Mouse (Mus musculus): Measurements from ENCODE around the gene Kl. TPM values are rescaled to one million over a fixed set of nuclear protein-coding genes. Genes with fewer than 3 reads are reported as not detected.

Kl gene
- polyA plus RNA-seq, 1 experiment from 2014 or later, result 0.25 TPM

DNA sequence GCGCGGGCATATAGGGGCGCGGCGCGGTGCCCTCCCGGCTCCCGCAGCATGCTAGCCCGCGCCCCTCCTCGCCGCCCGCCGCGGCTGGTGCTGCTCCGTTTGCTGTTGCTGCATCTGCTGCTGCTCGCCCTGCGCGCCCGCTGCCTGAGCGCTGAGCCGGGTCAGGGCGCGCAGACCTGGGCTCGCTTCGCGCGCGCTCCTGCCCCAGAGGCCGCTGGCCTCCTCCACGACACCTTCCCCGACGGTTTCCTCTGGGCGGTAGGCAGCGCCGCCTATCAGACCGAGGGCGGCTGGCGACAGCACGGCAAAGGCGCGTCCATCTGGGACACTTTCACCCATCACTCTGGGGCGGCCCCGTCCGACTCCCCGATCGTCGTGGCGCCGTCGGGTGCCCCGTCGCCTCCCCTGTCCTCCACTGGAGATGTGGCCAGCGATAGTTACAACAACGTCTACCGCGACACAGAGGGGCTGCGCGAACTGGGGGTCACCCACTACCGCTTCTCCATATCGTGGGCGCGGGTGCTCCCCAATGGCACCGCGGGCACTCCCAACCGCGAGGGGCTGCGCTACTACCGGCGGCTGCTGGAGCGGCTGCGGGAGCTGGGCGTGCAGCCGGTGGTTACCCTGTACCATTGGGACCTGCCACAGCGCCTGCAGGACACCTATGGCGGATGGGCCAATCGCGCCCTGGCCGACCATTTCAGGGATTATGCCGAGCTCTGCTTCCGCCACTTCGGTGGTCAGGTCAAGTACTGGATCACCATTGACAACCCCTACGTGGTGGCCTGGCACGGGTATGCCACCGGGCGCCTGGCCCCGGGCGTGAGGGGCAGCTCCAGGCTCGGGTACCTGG lies 488 bp downstream of the Kl start:
- Histone ChIP-seq H3K4me1 (replicated peaks; ENCODE audit: control insufficient read depth, insufficient read depth, low read length) (peaks cover 12% of the 10 kb centered on the region), H3K9ac (ENCODE audit: low read length) (peak overlapping the region; percentile 50), H3K27me3 (ENCODE audit: control insufficient read depth, insufficient read depth, low read depth, low read length) (peaks cover 33% of the 10 kb centered on the region), H3K27ac (ENCODE audit: low read length) (no peak overlapping the region), H3K36me3 (ENCODE audit: control insufficient read depth, insufficient read depth, low read length) (no peaks in the 10 kb centered on the region), H3K4me2 (ENCODE audit: low read depth, low read length) (peak overlapping the region; percentile 84), H3K4me3 (ENCODE audit: low read length) (peak overlapping the region; percentile 57), H3K9me3 (ENCODE audit: control insufficient read depth, low read length) (no peaks in the 10 kb centered on the region)
- peak; percentile 71 for ATAC-seq (ENCODE audit: low read depth)
- WGBS, result 2% methylated on average over 85 of the region's 89 CpGs

DNA sequence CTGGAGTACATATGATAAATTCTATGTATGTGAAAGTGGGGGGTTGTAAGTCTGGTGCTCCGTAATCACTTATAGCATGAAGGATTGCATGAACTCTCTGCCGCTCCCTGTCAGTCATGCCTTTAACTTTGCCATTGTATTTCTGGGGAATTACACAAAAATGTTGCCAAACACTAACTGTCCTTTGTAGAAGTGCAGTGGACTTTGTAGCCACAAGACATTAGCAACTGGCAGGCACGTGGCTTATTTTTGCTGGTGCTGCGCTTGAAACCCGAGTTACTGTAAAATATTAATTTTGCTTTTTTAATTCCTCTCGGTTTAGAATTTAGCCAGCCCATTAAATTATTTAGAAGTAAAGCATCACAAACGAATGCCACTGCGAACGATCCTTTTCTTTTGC lies 2.4 kb downstream of the Kl start:
- Histone ChIP-seq H3K27me3 (ENCODE audit: control insufficient read depth, insufficient read depth, low read depth, low read length) (peaks cover 33% of the 10 kb centered on the region), H3K9me3 (ENCODE audit: control insufficient read depth, low read length) (no peaks in the 10 kb centered on the region), H3K4me2 (ENCODE audit: low read depth, low read length) (no peak overlapping the region), H3K4me1 (replicated peaks; ENCODE audit: control insufficient read depth, insufficient read depth, low read length) (peaks cover 12% of the 10 kb centered on the region), H3K27ac (ENCODE audit: low read length) (no peak overlapping the region), H3K36me3 (ENCODE audit: control insufficient read depth, insufficient read depth, low read length) (no peaks in the 10 kb centered on the region), H3K9ac (ENCODE audit: low read length) (no peak overlapping the region), H3K4me3 (ENCODE audit: low read length) (no peak overlapping the region)
- ATAC-seq (ENCODE audit: low read depth), result no peak
- 83% methylated on average over 9 of the region's 9 CpGs for WGBS

DNA sequence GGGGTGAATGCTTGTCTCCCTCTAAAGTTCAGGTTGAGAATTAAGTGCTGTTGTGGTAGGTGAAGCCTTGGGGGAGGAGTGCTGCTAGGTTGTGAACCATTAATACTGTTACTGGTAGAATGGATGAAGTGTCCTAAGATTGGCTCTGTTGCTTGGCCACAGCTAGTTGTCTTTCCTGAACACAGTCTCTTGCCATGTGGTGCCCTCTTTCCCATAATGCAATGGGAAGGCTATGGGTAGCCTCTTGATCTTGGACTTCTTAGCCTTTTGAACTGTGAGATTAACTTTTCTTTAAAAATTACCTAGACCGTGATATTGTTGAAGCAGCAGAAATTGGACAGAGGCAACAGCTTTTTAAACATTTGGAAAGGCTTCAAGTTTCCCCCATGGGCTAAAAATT lies 7.5 kb downstream of the Kl start:
- Histone ChIP-seq H3K9ac (ENCODE audit: low read length) (no peak overlapping the region), H3K4me3 (ENCODE audit: low read length) (no peak overlapping the region), H3K9me3 (ENCODE audit: control insufficient read depth, low read length) (no peaks in the 10 kb centered on the region), H3K36me3 (ENCODE audit: control insufficient read depth, insufficient read depth, low read length) (no peaks in the 10 kb centered on the region), H3K27me3 (ENCODE audit: control insufficient read depth, insufficient read depth, low read depth, low read length) (peaks cover 2% of the 10 kb centered on the region; the same call in 1 of the 2 replicates), H3K4me1 (replicated peaks; ENCODE audit: control insufficient read depth, insufficient read depth, low read length) (no peaks in the 10 kb centered on the region), H3K4me2 (ENCODE audit: low read depth, low read length) (no peak overlapping the region), H3K27ac (ENCODE audit: low read length) (no peak overlapping the region)
- 56% methylated on average over 1 of the region's 1 CpGs for WGBS
- ATAC-seq (ENCODE audit: low read depth), result no peak

DNA sequence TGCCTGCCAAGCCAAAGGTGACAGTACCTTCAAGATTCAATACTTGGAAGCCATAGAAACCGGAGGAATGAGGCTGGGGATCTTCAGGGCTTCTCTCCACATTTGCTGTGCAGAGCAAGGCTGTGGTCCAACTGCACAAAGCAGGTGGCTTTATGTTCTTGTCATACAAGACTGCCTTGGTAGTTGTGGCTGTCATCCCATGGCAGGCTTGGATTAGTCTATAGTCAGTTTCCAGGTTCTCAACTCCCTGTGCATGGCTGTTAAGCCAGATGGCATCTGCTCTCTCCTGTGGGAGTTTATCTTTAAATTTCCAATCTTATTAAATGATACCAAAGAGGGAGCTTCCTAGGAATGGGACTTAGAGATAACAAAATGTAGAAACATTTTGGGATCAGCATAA lies 9.2 kb downstream of the Kl start:
- H3K4me2 ChIP-seq (ENCODE audit: low read depth, low read length), result no peak overlapping the region
- H3K9ac ChIP-seq (ENCODE audit: low read length), result no peak overlapping the region
- WGBS, result 67% methylated on average over 1 of the region's 1 CpGs
- no peaks in the 10 kb centered on the region for H3K36me3 ChIP-seq (ENCODE audit: control insufficient read depth, insufficient read depth, low read length)
- H3K4me1 ChIP-seq (replicated peaks; ENCODE audit: control insufficient read depth, insufficient read depth, low read length), result no peaks in the 10 kb centered on the region
- ATAC-seq (ENCODE audit: low read depth), result no peak
- no peaks in the 10 kb centered on the region for H3K27me3 ChIP-seq (ENCODE audit: control insufficient read depth, insufficient read depth, low read depth, low read length)
- no peaks in the 10 kb centered on the region for H3K9me3 ChIP-seq (ENCODE audit: control insufficient read depth, low read length)
- no peak overlapping the region for H3K4me3 ChIP-seq (ENCODE audit: low read length)
- H3K27ac ChIP-seq (ENCODE audit: low read length), result no peak overlapping the region

DNA sequence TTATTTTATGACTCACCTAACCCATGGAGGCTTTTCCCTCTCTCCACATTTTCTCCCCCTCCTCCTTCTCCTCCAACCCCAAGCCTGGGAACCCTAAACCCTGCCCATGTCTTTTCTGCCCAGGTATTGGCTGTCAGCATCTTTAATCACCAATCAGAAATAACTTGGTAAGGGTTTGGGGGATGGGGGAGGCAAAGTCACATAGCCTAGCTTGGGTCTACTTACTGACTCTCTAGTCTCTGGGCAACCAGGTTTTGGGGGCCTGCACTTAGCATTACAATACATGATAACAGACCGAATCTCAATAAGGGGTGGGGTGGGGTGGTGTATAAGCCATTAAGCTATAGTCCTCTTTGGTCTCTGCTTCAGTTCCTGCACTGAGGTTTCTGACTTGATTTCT lies 10.3 kb downstream of the Kl start:
- Histone ChIP-seq H3K9me3 (ENCODE audit: control insufficient read depth, low read length) (no peaks in the 10 kb centered on the region; the same call in 1 of the 2 replicates), H3K36me3 (ENCODE audit: control insufficient read depth, insufficient read depth, low read length) (no peaks in the 10 kb centered on the region), H3K27me3 (ENCODE audit: control insufficient read depth, insufficient read depth, low read depth, low read length) (no peaks in the 10 kb centered on the region), H3K9ac (ENCODE audit: low read length) (no peak overlapping the region), H3K4me3 (ENCODE audit: low read length) (no peak overlapping the region), H3K4me1 (replicated peaks; ENCODE audit: control insufficient read depth, insufficient read depth, low read length) (no peaks in the 10 kb centered on the region), H3K4me2 (ENCODE audit: low read depth, low read length) (no peak overlapping the region), H3K27ac (ENCODE audit: low read length) (no peak overlapping the region)
- no peak for ATAC-seq (ENCODE audit: low read depth)
- WGBS, result 83% methylated on average over 1 of the region's 1 CpGs

DNA sequence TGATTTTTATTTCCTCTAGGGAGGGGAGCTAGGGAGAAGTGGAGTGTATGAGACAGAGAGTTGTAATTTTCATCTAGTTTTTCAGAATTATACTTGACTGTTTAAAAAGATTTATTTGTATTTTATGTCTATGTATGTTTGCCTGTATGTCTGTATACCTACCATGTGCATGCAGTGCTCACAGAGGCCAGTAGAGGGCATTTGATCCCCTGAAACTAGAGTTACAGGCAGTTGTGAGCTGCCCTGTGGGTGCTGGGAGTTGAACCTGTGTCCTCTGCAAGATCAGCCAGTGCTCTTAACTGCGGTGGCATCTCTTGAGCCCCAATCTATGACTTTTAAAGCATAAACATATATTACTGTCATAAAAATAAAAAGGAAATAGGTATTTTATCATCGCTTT lies 15.5 kb downstream of the Kl start:
- no peaks in the 10 kb centered on the region for H3K36me3 ChIP-seq (ENCODE audit: control insufficient read depth, insufficient read depth, low read length)
- no peak overlapping the region for H3K4me3 ChIP-seq (ENCODE audit: low read length)
- ATAC-seq (ENCODE audit: low read depth), result no peak
- H3K9me3 ChIP-seq (ENCODE audit: control insufficient read depth, low read length), result peaks cover 2% of the 10 kb centered on the region
- no peaks in the 10 kb centered on the region for H3K27me3 ChIP-seq (ENCODE audit: control insufficient read depth, insufficient read depth, low read depth, low read length)
- no peaks in the 10 kb centered on the region for H3K4me1 ChIP-seq (replicated peaks; ENCODE audit: control insufficient read depth, insufficient read depth, low read length)
- no peak overlapping the region for H3K4me2 ChIP-seq (ENCODE audit: low read depth, low read length)
- WGBS, result 96% methylated on average over 2 of the region's 2 CpGs
- no peak overlapping the region for H3K27ac ChIP-seq (ENCODE audit: low read length)
- no peak overlapping the region for H3K9ac ChIP-seq (ENCODE audit: low read length)

DNA sequence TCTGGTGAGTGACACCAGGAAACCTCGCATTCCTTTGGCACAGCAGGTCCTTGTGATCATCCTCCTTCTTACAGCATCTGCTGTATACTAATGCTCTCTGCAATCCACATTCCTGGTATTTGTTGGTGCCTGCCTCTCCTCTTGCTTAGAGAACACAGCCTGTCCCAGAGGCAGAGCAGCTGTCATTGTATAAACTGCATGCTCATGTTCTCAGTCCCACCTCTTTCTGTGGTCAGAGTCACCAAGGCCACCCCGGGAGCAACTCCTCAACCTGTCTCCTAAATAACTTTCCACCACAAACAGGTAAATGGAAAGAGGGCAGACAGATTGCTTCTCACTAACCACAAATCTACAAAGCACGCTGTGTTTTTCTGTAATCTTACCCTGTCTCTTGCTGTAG lies 18.1 kb downstream of the Kl start:
- H3K4me2 ChIP-seq (ENCODE audit: low read depth, low read length), result no peak overlapping the region
- no peak overlapping the region for H3K27ac ChIP-seq (ENCODE audit: low read length)
- WGBS, result 36% methylated on average over 3 of the region's 3 CpGs
- H3K36me3 ChIP-seq (ENCODE audit: control insufficient read depth, insufficient read depth, low read length), result no peaks in the 10 kb centered on the region
- H3K4me1 ChIP-seq (replicated peaks; ENCODE audit: control insufficient read depth, insufficient read depth, low read length), result no peaks in the 10 kb centered on the region
- no peaks in the 10 kb centered on the region for H3K27me3 ChIP-seq (ENCODE audit: control insufficient read depth, insufficient read depth, low read depth, low read length)
- no peak overlapping the region for H3K4me3 ChIP-seq (ENCODE audit: low read length)
- peaks cover 2% of the 10 kb centered on the region for H3K9me3 ChIP-seq (ENCODE audit: control insufficient read depth, low read length)
- H3K9ac ChIP-seq (ENCODE audit: low read length), result no peak overlapping the region
- ATAC-seq (ENCODE audit: low read depth), result peak; percentile 64; the same call in 1 of the 2 replicates

DNA sequence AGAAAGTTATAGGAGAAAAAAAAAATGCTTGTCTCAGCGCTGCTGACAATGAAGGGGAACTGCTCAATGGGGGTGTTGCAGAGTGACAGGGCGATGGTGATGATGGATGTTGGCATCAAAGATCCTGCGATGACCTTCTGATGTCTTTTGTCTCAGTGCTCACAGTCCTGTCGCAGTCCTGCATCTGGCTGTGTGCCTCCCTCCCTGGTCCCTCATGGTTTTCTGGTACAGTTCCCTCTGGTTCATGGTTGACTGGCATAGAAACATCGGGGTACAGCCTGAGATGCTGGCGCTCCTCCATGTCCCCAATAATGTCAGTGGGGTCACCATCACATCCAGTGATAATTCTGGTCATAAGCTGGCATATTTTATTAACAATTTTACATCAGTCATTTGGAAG lies 18.7 kb downstream of the Kl start:
- ATAC-seq (ENCODE audit: low read depth), result no peak
- Histone ChIP-seq H3K4me3 (ENCODE audit: low read length) (no peak overlapping the region), H3K4me1 (replicated peaks; ENCODE audit: control insufficient read depth, insufficient read depth, low read length) (no peaks in the 10 kb centered on the region), H3K27ac (ENCODE audit: low read length) (no peak overlapping the region), H3K9ac (ENCODE audit: low read length) (no peak overlapping the region), H3K27me3 (ENCODE audit: control insufficient read depth, insufficient read depth, low read depth, low read length) (no peaks in the 10 kb centered on the region), H3K4me2 (ENCODE audit: low read depth, low read length) (no peak overlapping the region), H3K36me3 (ENCODE audit: control insufficient read depth, insufficient read depth, low read length) (no peaks in the 10 kb centered on the region), H3K9me3 (ENCODE audit: control insufficient read depth, low read length) (peaks cover 2% of the 10 kb centered on the region)
- 61% methylated on average over 6 of the region's 6 CpGs for WGBS

DNA sequence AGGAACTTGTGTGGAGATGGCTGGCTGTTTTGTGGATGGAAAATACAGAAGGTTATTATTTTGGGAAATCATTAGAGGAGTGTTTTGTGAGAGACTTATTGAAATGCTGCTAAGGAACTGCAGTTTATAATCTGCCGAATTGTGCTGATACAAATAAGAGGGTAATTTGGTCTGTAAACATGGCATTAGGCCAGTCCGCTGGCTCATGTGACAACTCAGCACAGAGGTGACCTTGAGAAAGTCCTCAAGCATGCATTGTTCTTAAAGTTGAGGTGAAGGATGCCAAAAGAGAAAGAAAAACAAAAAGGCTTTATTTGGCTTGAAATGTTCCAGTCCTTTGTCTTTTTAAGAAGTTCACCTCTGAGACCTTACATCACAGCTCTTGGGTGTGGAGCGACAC lies 21.8 kb downstream of the Kl start:
- Histone ChIP-seq H3K36me3 (ENCODE audit: control insufficient read depth, insufficient read depth, low read length) (no peaks in the 10 kb centered on the region), H3K27ac (ENCODE audit: low read length) (no peak overlapping the region), H3K9me3 (ENCODE audit: control insufficient read depth, low read length) (no peaks in the 10 kb centered on the region), H3K27me3 (ENCODE audit: control insufficient read depth, insufficient read depth, low read depth, low read length) (no peaks in the 10 kb centered on the region), H3K4me3 (ENCODE audit: low read length) (no peak overlapping the region), H3K9ac (ENCODE audit: low read length) (no peak overlapping the region), H3K4me2 (ENCODE audit: low read depth, low read length) (no peak overlapping the region), H3K4me1 (replicated peaks; ENCODE audit: control insufficient read depth, insufficient read depth, low read length) (no peaks in the 10 kb centered on the region)
- WGBS, result 55% methylated on average over 3 of the region's 3 CpGs
- no peak for ATAC-seq (ENCODE audit: low read depth)
